Mouse (Mus musculus) midbrain, embryonic 12.5 days (tissue): ENCODE data around the gene Dpf1. TPM values are rescaled to one million over a fixed set of nuclear protein-coding genes. Genes with fewer than 3 reads are reported as not detected.
A peak's percentile ranks its signal among the peaks of the same experiment; 100 is the strongest.

Experiments
- ATAC-seq: fragments of 200-750 bp; cut with Nextera tagmentation; 2 replicates; pipeline ENCODE4 v1.8.0; 2017; ENCODE audit warnings: low read depth, moderate TSS enrichment, moderate library complexity; ENCODE audit not compliant: low FRiP score
- H3K27ac ChIP-seq: fragments of 300-500 bp; sonication (generic); replicated peaks from 2 replicates; pipeline ENCODE4 v1.5.1; 2016; ENCODE audit warnings: mild to moderate bottlenecking
- H3K27me3 ChIP-seq: fragments of 300-500 bp; sonication (generic); 2 replicates; pipeline ENCODE4 v1.6.1; 2016; ENCODE audit warnings: mild to moderate bottlenecking
- H3K36me3 ChIP-seq: fragments of 300-500 bp; sonication (generic); 2 replicates; pipeline ENCODE4 v1.6.1; 2016
- H3K4me1 ChIP-seq: fragments of 300-500 bp; sonication (generic); 2 replicates; pipeline ENCODE4 v1.6.1; 2016
- H3K4me2 ChIP-seq: fragments of 300-500 bp; sonication (generic); replicated peaks from 2 replicates; pipeline ENCODE4 v1.6.1; 2016; ENCODE audit warnings: mild to moderate bottlenecking, moderate library complexity
- H3K4me3 ChIP-seq: fragments of 300-500 bp; sonication (generic); 2 replicates; pipeline ENCODE4 v1.5.1; 2016; ENCODE audit warnings: mild to moderate bottlenecking
- H3K9ac ChIP-seq: fragments of 300-500 bp; sonication (generic); replicated peaks from 2 replicates; pipeline ENCODE4 v1.6.1; 2016; ENCODE audit warnings: mild to moderate bottlenecking, moderate library complexity
- H3K9me3 ChIP-seq: fragments of 300-500 bp; sonication (generic); 2 replicates; pipeline ENCODE4 v1.6.1; 2016; ENCODE audit warnings: mild to moderate bottlenecking
- WGBS: fragments of 180-500 bp; shearing (Covaris S2); methylation state at CpG from one replicate; pipeline ENCODE4 v1.1.7; 2016; 5-methylcytosine and 5-hydroxymethylcytosine counted together
- polyA plus RNA-seq: library from polyadenylated mRNA; unstranded; fragments of >200 nt; fragmentation: Nextera tagmentation; extraction: Ambion mirVana; gene quantifications from 2 replicates; pipeline ENCODE4 v1.2.1, GENCODE M21; 2016

Dpf1 gene
- polyA plus RNA-seq, 1 experiment from 2014 or later, result 119 TPM

DNA sequence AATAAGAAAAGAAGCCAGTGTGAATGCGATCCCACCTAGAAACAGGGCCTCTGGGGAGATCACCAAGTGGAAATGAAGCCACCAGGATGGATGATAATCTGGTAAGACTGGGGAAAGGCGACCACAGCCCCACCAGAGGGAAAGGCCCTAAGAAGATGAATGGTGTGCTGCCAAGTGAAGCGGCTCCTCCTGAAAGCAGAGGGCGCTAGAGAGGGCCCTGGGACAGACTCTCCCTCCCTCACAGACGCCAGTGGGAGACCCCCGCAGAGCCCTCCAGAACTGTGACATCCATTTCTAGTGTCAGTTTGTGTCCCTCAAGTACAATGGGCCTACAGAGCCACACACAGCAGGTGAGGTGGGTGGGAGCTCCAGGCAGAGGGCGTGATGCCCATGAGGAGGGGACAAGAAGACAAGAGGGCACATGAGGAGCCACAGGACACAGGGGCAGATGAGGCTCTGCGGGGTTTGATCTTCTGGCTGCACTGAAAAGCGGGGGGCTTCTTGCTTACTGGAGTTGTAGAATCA is 33.1 kb downstream of the Dpf1 start:
- H3K9ac ChIP-seq, result no peak overlapping the region
- peaks cover 6% of the 10 kb centered on the region; the same call in 1 of the 2 replicates for H3K4me1 ChIP-seq
- H3K9me3 ChIP-seq, result no peaks in the 10 kb centered on the region
- H3K4me3 ChIP-seq, result no peak overlapping the region
- WGBS, result 76% methylated on average over 9 of the region's 9 CpGs
- ATAC-seq, result no peak
- H3K27ac ChIP-seq, result no peak overlapping the region
- no peaks in the 10 kb centered on the region; the same call in 1 of the 2 replicates for H3K36me3 ChIP-seq
- H3K4me2 ChIP-seq, result no peak overlapping the region
- no peaks in the 10 kb centered on the region for H3K27me3 ChIP-seq

GRCm38 (mm10) chr7:29337766-29338165 is 34.0 kb downstream of the Dpf1 start:
- H3K4me1 ChIP-seq, result peaks cover 15% of the 10 kb centered on the region; the same call in 1 of the 2 replicates
- H3K4me2 ChIP-seq, result no peak overlapping the region
- WGBS, result 84% methylated on average over 2 of the region's 2 CpGs
- H3K36me3 ChIP-seq, result no peaks in the 10 kb centered on the region
- H3K9me3 ChIP-seq, result no peaks in the 10 kb centered on the region
- H3K27me3 ChIP-seq, result no peaks in the 10 kb centered on the region
- ATAC-seq, result no peak
- no peak overlapping the region for H3K9ac ChIP-seq
- H3K27ac ChIP-seq, result no peak overlapping the region
- no peak overlapping the region for H3K4me3 ChIP-seq

DNA sequence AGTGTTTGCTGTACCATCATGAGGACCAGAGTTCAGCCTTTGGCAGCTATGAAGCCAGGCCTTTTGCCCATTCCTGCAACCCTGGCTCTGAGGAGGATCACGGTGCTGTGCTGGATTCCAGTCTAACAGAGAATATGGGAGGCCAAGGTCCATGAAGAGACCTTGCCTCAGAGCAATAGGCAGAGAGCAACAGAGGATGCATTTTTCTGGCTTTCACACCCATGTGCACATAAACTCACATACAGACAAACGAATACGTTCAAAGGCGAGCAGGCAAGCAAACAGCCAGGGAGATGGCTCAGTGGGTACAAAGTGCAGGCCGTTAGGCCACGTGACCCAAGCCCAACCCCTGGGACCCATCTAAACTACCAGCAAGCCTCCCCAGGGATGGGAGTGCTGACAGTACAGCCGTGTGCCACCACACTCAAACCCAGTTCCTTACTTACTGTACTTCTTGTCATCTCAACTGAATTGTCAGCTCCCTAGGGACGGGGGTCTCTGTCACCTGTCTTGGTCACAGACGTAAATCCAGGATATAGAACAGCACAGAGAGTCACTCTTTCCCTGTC is 34.7 kb downstream of the Dpf1 start:
- H3K9ac ChIP-seq, result no peak overlapping the region
- H3K27me3 ChIP-seq, result no peaks in the 10 kb centered on the region
- no peaks in the 10 kb centered on the region for H3K36me3 ChIP-seq
- no peak overlapping the region for H3K4me3 ChIP-seq
- 90% methylated on average over 9 of the region's 9 CpGs for WGBS
- ATAC-seq, result no peak
- peaks cover 16% of the 10 kb centered on the region; the same call in 1 of the 2 replicates for H3K4me1 ChIP-seq
- no peak overlapping the region for H3K4me2 ChIP-seq
- H3K9me3 ChIP-seq, result no peaks in the 10 kb centered on the region
- no peak overlapping the region for H3K27ac ChIP-seq

- Histone ChIP-seq H3K4me1 (peaks cover 15% of the 10 kb centered on the region; the same call in 1 of the 2 replicates), H3K4me3 (no peak overlapping the region), H3K9ac (no peak overlapping the region), H3K9me3 (no peaks in the 10 kb centered on the region), H3K4me2 (no peak overlapping the region), H3K36me3 (no peaks in the 10 kb centered on the region), H3K27ac (no peak overlapping the region), H3K27me3 (no peaks in the 10 kb centered on the region)
- ATAC-seq, result no peak
- 83% methylated on average over 14 of the region's 14 CpGs for WGBS
Observed at GRCm38 (mm10) chr7:29338984-29339679, 35.4 kb downstream of the Dpf1 start.

- no peak for ATAC-seq
- H3K9me3 ChIP-seq, result no peaks in the 10 kb centered on the region
- WGBS, result 90% methylated on average over 9 of the region's 9 CpGs
Observed at GRCm38 (mm10) chr7:29340247-29340646, 36.5 kb downstream of the Dpf1 start.

GRCm38 (mm10) chr7:29340838-29341237 is 37.1 kb downstream of the Dpf1 start:
- Histone ChIP-seq H3K4me1 (peaks cover 16% of the 10 kb centered on the region; the same call in 1 of the 2 replicates), H3K36me3 (no peaks in the 10 kb centered on the region; the same call in 1 of the 2 replicates), H3K27ac (no peak overlapping the region), H3K4me2 (no peak overlapping the region), H3K9ac (no peak overlapping the region), H3K4me3 (no peak overlapping the region), H3K9me3 (no peaks in the 10 kb centered on the region), H3K27me3 (no peaks in the 10 kb centered on the region)
- no peak for ATAC-seq
- 86% methylated on average over 8 of the region's 8 CpGs for WGBS

More at GRCm38 (mm10) chr7:29340247-29340646, 36.5 kb downstream of the Dpf1 start:
- H3K9ac ChIP-seq, result no peak overlapping the region
- no peaks in the 10 kb centered on the region for H3K27me3 ChIP-seq
- no peak overlapping the region for H3K27ac ChIP-seq
- H3K4me2 ChIP-seq, result no peak overlapping the region
- H3K4me1 ChIP-seq, result peaks cover 13% of the 10 kb centered on the region; the same call in 1 of the 2 replicates
- no peaks in the 10 kb centered on the region; the same call in 1 of the 2 replicates for H3K36me3 ChIP-seq
- no peak overlapping the region for H3K4me3 ChIP-seq

GRCm38 (mm10) chr7:29341722-29342121 is 38.0 kb downstream of the Dpf1 start:
- Histone ChIP-seq H3K9me3 (no peaks in the 10 kb centered on the region), H3K4me2 (no peak overlapping the region), H3K4me3 (no peak overlapping the region), H3K36me3 (no peaks in the 10 kb centered on the region; the same call in 1 of the 2 replicates), H3K27ac (peak overlapping the region; percentile 60; the same call in 1 of the 2 replicates), H3K27me3 (no peaks in the 10 kb centered on the region), H3K4me1 (peaks cover 23% of the 10 kb centered on the region), H3K9ac (no peak overlapping the region)
- 79% methylated on average over 12 of the region's 12 CpGs for WGBS
- no peak for ATAC-seq

DNA sequence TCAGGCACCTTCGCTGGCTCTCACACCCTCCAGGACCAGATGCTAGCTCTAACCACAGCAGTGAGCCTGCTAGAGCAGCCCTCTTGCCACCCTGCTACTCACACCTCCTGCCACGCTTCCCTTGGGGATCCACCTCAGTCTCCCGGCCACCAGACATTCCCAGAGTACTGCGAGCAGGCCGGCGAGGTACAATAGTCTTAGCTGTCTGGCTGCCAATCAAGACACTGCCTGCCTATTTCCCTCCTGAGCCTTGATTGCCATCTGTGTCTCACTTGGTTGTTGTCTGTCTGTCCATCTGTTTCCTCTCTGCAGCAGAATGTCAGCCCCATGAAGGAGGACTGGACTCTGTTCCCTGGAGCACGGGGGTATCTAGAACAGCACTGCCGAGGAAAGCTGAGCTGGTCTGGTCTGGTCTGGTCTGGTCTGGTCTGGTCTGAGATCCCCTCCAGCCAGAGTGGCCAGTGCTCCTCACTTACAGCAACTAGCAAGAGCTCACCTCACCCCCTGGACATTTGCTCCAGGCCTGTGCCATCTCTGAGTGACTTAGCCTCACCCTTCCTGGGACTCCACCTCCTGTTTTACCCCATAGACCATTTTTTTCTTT is 38.8 kb downstream of the Dpf1 start:
- H3K36me3 ChIP-seq, result peaks cover 1% of the 10 kb centered on the region; the same call in 1 of the 2 replicates
- H3K4me3 ChIP-seq, result no peak overlapping the region
- H3K27ac ChIP-seq, result peak overlapping the region; percentile 65
- ATAC-seq, result no peak
- 62% methylated on average over 8 of the region's 8 CpGs for WGBS
- peaks cover 24% of the 10 kb centered on the region for H3K4me1 ChIP-seq
- no peaks in the 10 kb centered on the region for H3K9me3 ChIP-seq
- no peak overlapping the region for H3K9ac ChIP-seq
- H3K27me3 ChIP-seq, result no peaks in the 10 kb centered on the region
- no peak overlapping the region for H3K4me2 ChIP-seq

DNA sequence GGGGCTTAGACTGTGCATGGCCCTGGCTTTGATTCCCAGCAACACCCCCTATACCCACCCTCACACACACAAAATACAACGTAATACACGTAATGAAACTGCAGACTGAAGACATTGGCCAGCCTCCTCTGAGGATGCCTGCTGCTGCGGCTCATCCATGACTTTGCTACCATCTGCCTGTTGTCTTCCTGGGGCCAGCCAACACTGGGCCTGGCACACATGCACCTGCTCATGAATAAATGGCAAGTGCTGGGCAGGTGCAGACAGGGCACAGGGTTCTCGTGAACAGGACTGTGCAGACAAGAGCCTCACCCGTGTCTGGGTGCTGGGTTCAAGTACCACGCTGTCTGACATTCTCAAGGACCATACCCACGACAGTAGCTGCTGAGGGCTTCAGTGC is 40.0 kb downstream of the Dpf1 start:
- Histone ChIP-seq H3K4me1 (peaks cover 26% of the 10 kb centered on the region), H3K4me3 (no peak overlapping the region), H3K9ac (no peak overlapping the region), H3K36me3 (peaks cover 12% of the 10 kb centered on the region; the same call in 1 of the 2 replicates), H3K27me3 (no peaks in the 10 kb centered on the region), H3K4me2 (no peak overlapping the region), H3K27ac (no peak overlapping the region), H3K9me3 (no peaks in the 10 kb centered on the region)
- 93% methylated on average over 7 of the region's 7 CpGs for WGBS
- no peak for ATAC-seq

- no peaks in the 10 kb centered on the region for H3K27me3 ChIP-seq
- no peak overlapping the region for H3K27ac ChIP-seq
- WGBS, result 76% methylated on average over 4 of the region's 4 CpGs
- peaks cover 26% of the 10 kb centered on the region for H3K4me1 ChIP-seq
- peaks cover 23% of the 10 kb centered on the region for H3K36me3 ChIP-seq
- no peak for ATAC-seq
- no peak overlapping the region for H3K4me2 ChIP-seq
- no peaks in the 10 kb centered on the region for H3K9me3 ChIP-seq
- H3K9ac ChIP-seq, result no peak overlapping the region
- no peak overlapping the region for H3K4me3 ChIP-seq
Observed at GRCm38 (mm10) chr7:29345534-29345933, 41.8 kb downstream of the Dpf1 start.

DNA sequence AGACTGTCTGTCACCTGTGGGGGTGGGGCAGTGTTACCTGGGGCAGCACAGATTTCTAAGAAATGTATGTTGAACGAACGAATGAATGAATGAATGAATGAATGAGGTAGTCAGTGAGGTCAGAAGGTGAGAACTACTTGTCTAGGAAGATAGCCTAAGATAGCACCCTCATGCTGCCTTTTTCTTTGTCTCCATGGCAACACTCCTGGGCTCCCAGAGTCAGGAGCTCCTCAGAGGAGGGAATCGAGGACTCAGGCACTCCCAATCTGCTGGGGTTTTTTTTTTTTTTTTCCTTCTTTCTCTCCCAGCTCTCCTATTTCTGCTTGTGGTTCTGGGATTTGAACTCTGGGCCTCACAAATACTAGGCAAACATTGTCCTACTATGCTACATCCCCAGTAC is 42.5 kb downstream of the Dpf1 start:
- Histone ChIP-seq H3K9me3 (no peaks in the 10 kb centered on the region), H3K27ac (no peak overlapping the region), H3K4me2 (no peak overlapping the region), H3K36me3 (peaks cover 23% of the 10 kb centered on the region), H3K27me3 (no peaks in the 10 kb centered on the region), H3K4me1 (peaks cover 26% of the 10 kb centered on the region), H3K9ac (no peak overlapping the region), H3K4me3 (no peak overlapping the region)
- ATAC-seq, result no peak
- WGBS, result 62% methylated on average over 3 of the region's 3 CpGs

GRCm38 (mm10) chr7:29350489-29350888 is 46.7 kb downstream of the Dpf1 start:
- peaks cover 31% of the 10 kb centered on the region for H3K36me3 ChIP-seq

More at GRCm38 (mm10) chr7:29350489-29350888, 46.7 kb downstream of the Dpf1 start:
- Histone ChIP-seq H3K9me3 (no peaks in the 10 kb centered on the region), H3K9ac (no peak overlapping the region), H3K4me1 (peaks cover 10% of the 10 kb centered on the region), H3K4me2 (no peak overlapping the region), H3K27ac (no peak overlapping the region), H3K4me3 (no peak overlapping the region), H3K27me3 (no peaks in the 10 kb centered on the region)
- no peak for ATAC-seq
- 89% methylated on average over 10 of the region's 10 CpGs for WGBS
